Mouse (Mus musculus) frontal cortex, adult (tissue): ENCODE data around the gene Btbd35f18.
"Not testable (repeated sequence)": the region's sequence is repeated elsewhere in the genome, so short reads cannot be mapped to it uniquely, and the experiment has no call there.

Experiments
- ATAC-seq: cut with Nextera tagmentation; 2 replicates; pipeline ENCODE4 v1.9.2; 2017; ENCODE audit warnings: mild to moderate bottlenecking, moderate library complexity, mixed read lengths; ENCODE audit not compliant: low TSS enrichment

The Btbd35f18 gene

DNA sequence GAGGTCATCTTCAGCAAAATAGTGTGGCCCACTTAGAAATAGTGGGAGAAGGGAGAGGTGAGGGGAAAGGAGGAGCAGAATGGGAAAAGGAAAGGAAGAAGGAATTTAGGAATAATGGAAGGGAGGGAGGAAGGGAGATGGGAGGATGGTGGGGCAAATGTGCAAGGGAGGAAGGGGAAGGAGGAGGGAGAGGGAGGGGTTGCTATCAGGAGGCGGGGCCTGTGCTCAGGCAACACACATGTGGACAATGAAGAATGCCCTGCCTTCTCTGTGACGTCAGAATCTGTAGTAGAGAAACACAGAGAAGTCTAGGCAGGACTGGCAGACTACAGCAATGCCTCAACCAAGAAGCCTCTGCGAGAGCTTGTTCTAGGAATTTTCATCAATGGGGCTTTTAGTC lies at the start of gene Btbd35f18:
Btbd35f18 (plus strand) TSS at position 301 of the 400 bp plus-strand sequence.
- not testable (repeated sequence) for ATAC-seq
